Mouse (Mus musculus) liver, adult 2 months (tissue): ENCODE data around the gene Gm20532.

Source experiments
- CTCF ChIP-seq: fragments of 200-500 bp; IDR thresholded peaks from 2 replicates; pipeline ENCODE4 v1.5.1; 2011; ENCODE audit warnings: low read depth, low read length, control low read depth
- POLR2A ChIP-seq: fragments of 200-500 bp; IDR thresholded peaks from 2 replicates; pipeline ENCODE4 v1.6.1; 2011; ENCODE audit warnings: low read length, control low read depth; ENCODE audit not compliant: insufficient read depth; ENCODE audit errors: extremely low read depth

- no peak for TF ChIP-seq CTCF
- no peak for TF ChIP-seq POLR2A
Measured at GRCm38 (mm10) chr2:26580751-26581150, 5.7 kb upstream of the Gm20532 start.
